ENCODE assay signal across 8 mouse cellular contexts in the genomic region with DNA sequence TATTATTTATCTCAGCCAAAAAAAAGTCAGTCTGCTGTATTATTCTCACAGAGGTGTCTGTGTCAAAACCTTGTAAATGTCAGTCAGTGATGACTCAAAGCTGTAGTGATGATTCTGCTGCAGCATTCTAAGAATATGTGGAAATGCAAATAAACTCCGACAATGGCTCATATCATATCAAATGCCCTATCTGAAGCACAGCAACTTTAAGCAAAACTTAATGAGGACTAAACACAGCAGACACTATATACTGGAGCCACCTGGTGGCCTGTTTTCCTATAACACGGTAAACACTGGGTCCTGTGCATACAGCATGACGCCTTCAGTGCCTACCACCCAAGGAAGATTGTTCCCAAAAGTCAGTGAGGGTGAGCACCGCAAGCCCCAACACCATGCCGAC. TPM values are rescaled to one million over a fixed set of nuclear protein-coding genes. Genes with fewer than 3 reads are reported as not detected.
DNase-seq lines count a peak whose midpoint lies in the region; ATAC-seq and TF ChIP-seq lines count a peak whose summit lies in the region.

No protein-coding gene starts in this region.

- TF ChIP-seq CTCF in G1E (IDR thresholded peaks at IDR 0.05; ENCODE audit: low read depth, low read length), result no peak
- TF ChIP-seq CTCF in cortical plate, adult 2 months (IDR thresholded peaks at IDR 0.05; ENCODE audit: extremely low read depth, insufficient read depth, low read length), result peak; percentile 54; the same call in 1 of the 2 replicates

- ATAC-seq in intestine, embryonic 15.5 days, result peak; percentile 53; the same call in 1 of the 2 replicates
- no peak; the same call in 1 of the 2 replicates for ATAC-seq in intestine, embryonic 16.5 days
- 0 out of 2 replicates have a peak, but pooled peaks have one; percentile 40 for ATAC-seq in G1E (ENCODE audit: extremely low read depth, insufficient number of reproducible peaks, low FRiP score, poor library complexity, severe bottlenecking)
- no peak; the same call in 1 of the 2 replicates for ATAC-seq in midbrain, embryonic 11.5 days (ENCODE audit: low FRiP score)

- no peak overlapping the region for H3K4me3 ChIP-seq in intestine, embryonic 15.5 days (replicated peaks)
- no peak overlapping the region for H3K4me3 ChIP-seq in intestine, embryonic 16.5 days (ENCODE audit: low read length)
- no peak overlapping the region for H3K4me3 ChIP-seq in G1E (ENCODE audit: low read depth, low read length)
- H3K4me3 ChIP-seq in cortical plate, adult 2 months (ENCODE audit: insufficient read depth, low read length), result no peak overlapping the region
- H3K4me3 ChIP-seq in midbrain, embryonic 11.5 days (ENCODE audit: low read depth, low read length), result no peak overlapping the region

- no peaks in the 10 kb centered on the region for H3K36me3 ChIP-seq in intestine, embryonic 15.5 days
- H3K36me3 ChIP-seq in intestine, embryonic 16.5 days (ENCODE audit: control insufficient read depth, insufficient read depth, low read length), result no peaks in the 10 kb centered on the region
- no peaks in the 10 kb centered on the region for H3K36me3 ChIP-seq in G1E (replicated peaks)
- H3K36me3 ChIP-seq in midbrain, embryonic 11.5 days (ENCODE audit: control insufficient read depth, insufficient read depth, low read length), result no peaks in the 10 kb centered on the region

- no peak overlapping the region for H3K27ac ChIP-seq in intestine, embryonic 15.5 days
- no peak overlapping the region for H3K27ac ChIP-seq in intestine, embryonic 16.5 days (ENCODE audit: low read length)
- H3K27ac ChIP-seq in cortical plate, adult 2 months (ENCODE audit: insufficient read depth, low read length), result no peak overlapping the region
- H3K27ac ChIP-seq in midbrain, embryonic 11.5 days (ENCODE audit: low read depth, low read length), result no peak overlapping the region

- TF ChIP-seq POLR2A in cortical plate, adult 2 months (IDR thresholded peaks at IDR 0.05; ENCODE audit: extremely low read depth, insufficient read depth, low read length), result no peak

- H3K4me2 ChIP-seq in intestine, embryonic 15.5 days (replicated peaks), result no peak overlapping the region
- H3K4me2 ChIP-seq in intestine, embryonic 16.5 days (ENCODE audit: low read depth, low read length), result no peak overlapping the region
- H3K4me2 ChIP-seq in midbrain, embryonic 11.5 days, result no peak overlapping the region

- 58% methylated on average over 5 of the region's 5 CpGs for WGBS in intestine, embryonic 15.5 days
- WGBS in intestine, embryonic 16.5 days, result 48% methylated on average over 5 of the region's 5 CpGs
- 52% methylated on average over 5 of the region's 5 CpGs for WGBS in midbrain, embryonic 11.5 days

- no peak for DNase-seq in G1E (ENCODE audit: low spot score)
- DNase-seq in heart, postnatal 4 days, result peak; percentile 64
- DNase-seq in layer of hippocampus, adult 9-11 months, result peak; percentile 8
- peak; percentile 87 for DNase-seq in midbrain, embryonic 11.5 days (ENCODE audit: low spot score, missing footprints)
- peak; percentile 35 for DNase-seq in thymus, postnatal 14 days

- H3K27me3 ChIP-seq in intestine, embryonic 15.5 days (replicated peaks), result no peaks in the 10 kb centered on the region
- H3K27me3 ChIP-seq in intestine, embryonic 16.5 days (replicated peaks; ENCODE audit: control insufficient read depth, insufficient read depth, low read length), result no peaks in the 10 kb centered on the region
- H3K27me3 ChIP-seq in G1E (ENCODE audit: insufficient read depth, low read length), result no peaks in the 10 kb centered on the region
- no peaks in the 10 kb centered on the region for H3K27me3 ChIP-seq in midbrain, embryonic 11.5 days (ENCODE audit: control insufficient read depth, insufficient read depth, low read length)

- no peaks in the 10 kb centered on the region for H3K9me3 ChIP-seq in intestine, embryonic 15.5 days
- H3K9me3 ChIP-seq in intestine, embryonic 16.5 days (ENCODE audit: control insufficient read depth, low read length), result no peaks in the 10 kb centered on the region
- H3K9me3 ChIP-seq in G1E (replicated peaks), result no peaks in the 10 kb centered on the region
- no peaks in the 10 kb centered on the region for H3K9me3 ChIP-seq in midbrain, embryonic 11.5 days (ENCODE audit: control insufficient read depth, low read length)

- H3K9ac ChIP-seq in intestine, embryonic 15.5 days, result no peak overlapping the region
- no peak overlapping the region for H3K9ac ChIP-seq in intestine, embryonic 16.5 days (ENCODE audit: low read depth, low read length)
- H3K9ac ChIP-seq in midbrain, embryonic 11.5 days (ENCODE audit: low read length), result no peak overlapping the region

- H3K4me1 ChIP-seq in intestine, embryonic 15.5 days (replicated peaks), result no peaks in the 10 kb centered on the region
- H3K4me1 ChIP-seq in intestine, embryonic 16.5 days (ENCODE audit: control insufficient read depth, insufficient read depth, low read length), result no peaks in the 10 kb centered on the region
- H3K4me1 ChIP-seq in G1E (ENCODE audit: insufficient read depth, low read depth, low read length), result no peaks in the 10 kb centered on the region
- H3K4me1 ChIP-seq in cortical plate, adult 2 months (ENCODE audit: control insufficient read depth, insufficient read depth, low read length), result no peaks in the 10 kb centered on the region
- no peaks in the 10 kb centered on the region for H3K4me1 ChIP-seq in midbrain, embryonic 11.5 days (ENCODE audit: control insufficient read depth, insufficient read depth, low read length)

RNA-seq across cellular contexts. Expression of gene Gmds, which starts 41.1 kb away (rescaled TPM):
- 170 and 177 TPM in 2 replicates for polyA plus RNA-seq in intestine, embryonic 15.5 days (2015; fragmentation: Nextera tagmentation; extraction: Ambion mirVana)
- polyA plus RNA-seq in intestine, embryonic 16.5 days (2015; fragmentation: Nextera tagmentation; extraction: Ambion mirVana), result 202 and 210 TPM in 2 replicates
- total RNA-seq in G1E (2014; fragmentation: Nextera tagmentation) (12.1 and 19.9 TPM in 2 replicates), G1E (2017) (18.6 and 22.1 TPM in 2 replicates)
- 27.5 and 45.2 TPM in 2 replicates for polyA plus RNA-seq in G1E (2012)
- 9.6 and 11.3 TPM in 2 replicates for polyA plus RNA-seq in cortical plate, adult 2 months (2012; rRNA removed)
- 10 to 100 TPM; 12.2 to 13.2 TPM for total RNA-seq in heart, postnatal 4 days (2021)
- polyA plus RNA-seq in midbrain, embryonic 11.5 days (2014; fragmentation: Nextera tagmentation; extraction: Ambion mirVana), result 31.6 and 35.8 TPM in 2 replicates

Comparison
In these comparisons a context has a peak if more than half of its experiments do, and no peak if none do; other contexts are left out.
1. ATAC-seq: peak in intestine, embryonic 15.5 days (single experiment) and G1E (single experiment); none in intestine, embryonic 16.5 days (single experiment) and midbrain, embryonic 11.5 days (single experiment).